Mouse (Mus musculus): ENCODE data around the gene Galr3. TPM values are rescaled to one million over a fixed set of nuclear protein-coding genes. Genes with fewer than 3 reads are reported as not detected.

Galr3 gene
- total RNA-seq, 2 experiments from 2014 or later: not detected

DNA sequence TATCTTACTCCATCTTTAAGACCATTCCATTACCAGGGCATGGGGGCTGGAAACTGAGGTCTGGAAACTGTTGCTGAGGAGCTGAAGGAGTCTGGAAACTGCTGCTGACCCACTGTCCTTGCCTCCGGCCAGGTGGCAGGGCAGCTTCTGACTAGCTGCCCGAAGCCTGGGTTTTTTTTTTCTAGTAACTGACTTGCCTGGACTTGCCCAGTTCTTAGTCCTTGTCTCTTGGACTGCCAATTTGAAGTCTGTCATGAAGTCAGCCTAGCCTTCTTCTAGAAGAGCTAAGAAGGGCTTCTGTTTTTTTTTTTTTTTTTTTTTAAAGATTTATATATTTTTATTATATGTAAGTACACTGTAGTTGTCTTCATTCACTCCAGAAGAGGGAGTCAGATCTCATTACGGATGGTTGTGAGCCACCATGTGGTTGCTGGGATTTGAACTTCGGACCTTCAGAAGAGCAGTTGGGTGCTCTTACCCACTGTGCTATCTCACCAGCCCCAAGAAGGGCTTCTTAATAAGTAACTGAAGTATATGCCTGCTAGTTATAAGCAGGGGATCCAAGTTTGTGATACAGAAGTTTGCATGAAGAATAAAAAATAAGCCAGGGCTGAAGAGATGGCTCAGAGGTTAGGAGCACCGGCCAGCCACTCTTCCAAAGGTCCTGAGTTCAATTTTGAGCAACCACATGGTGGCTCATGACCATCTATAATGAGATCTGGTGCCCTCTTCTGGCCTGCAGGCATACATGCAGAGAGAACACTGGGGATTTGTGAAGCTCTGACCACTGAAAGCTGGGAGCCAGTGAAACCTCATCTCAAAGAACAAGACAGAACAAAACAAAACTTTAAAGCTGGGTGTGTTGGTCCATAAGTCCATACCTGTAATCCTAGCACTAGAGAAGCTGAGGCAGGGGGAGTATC, 29.7 kb downstream of the Galr3 start:
- intact Hi-C loops (cut with DNase I): loop anchor here (2.0 to 5.0 kb wide), 2 partner anchors 33 to 159 kb away; partner anchors contain the start of gene Pdxp
- Histone ChIP-seq H3K27ac (no peak overlapping the region), H3K4me3 (no peak overlapping the region)
- peak; percentile 83 for TF ChIP-seq CTCF (IDR thresholded peaks at IDR 0.05)
- DNase-seq: no peak

DNA sequence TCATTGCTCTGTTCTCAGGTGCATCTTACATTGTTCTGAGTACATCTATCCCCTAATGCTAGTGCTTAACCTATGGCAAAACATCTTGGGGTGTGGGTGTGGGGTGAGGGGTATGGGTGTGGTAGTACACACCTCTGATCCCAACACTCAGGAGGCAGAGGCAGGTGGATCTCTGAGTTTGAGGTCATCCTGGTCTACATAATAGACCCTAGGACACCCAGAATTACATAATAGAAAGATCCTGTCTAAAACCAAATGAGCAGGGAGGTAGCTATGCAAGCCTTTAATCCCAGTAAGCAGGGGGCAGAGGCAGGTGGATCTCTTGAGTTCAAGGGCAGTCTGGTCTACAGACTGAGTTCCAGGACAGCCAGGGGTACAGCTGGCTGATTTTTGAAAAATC, 32.1 kb downstream of the Galr3 start:
- intact Hi-C loops (cut with DNase I): loop anchor here (5.0 kb wide), 1 partner anchor 161 kb away; the partner anchor contains the start of gene Pdxp
- Histone ChIP-seq H3K27ac (no peak overlapping the region), H3K4me3 (no peak overlapping the region)
- no peak for TF ChIP-seq CTCF (IDR thresholded peaks at IDR 0.05)
- no peak for DNase-seq

DNA sequence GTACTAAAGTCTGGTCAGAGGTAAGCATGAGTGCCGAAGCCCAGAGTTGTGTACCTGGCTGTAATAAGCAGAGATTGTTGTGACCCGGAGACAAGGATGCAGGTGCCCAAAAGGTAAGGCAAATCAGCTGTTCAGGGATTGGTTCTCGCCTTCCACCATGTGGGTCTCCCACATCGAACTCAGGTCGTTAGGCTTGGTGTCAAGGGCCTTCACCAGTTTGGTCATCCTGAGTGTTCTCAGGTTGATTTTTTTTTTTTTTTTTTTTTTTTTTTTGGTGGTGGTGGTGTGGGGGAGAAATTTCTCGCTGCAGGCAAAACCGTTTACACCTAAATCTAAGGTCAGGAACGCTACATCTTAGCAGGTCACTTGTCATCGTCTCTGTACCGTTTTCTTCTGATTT, 32.8 kb downstream of the Galr3 start:
- TF ChIP-seq CTCF (IDR thresholded peaks at IDR 0.05): no peak
- DNase-seq: no peak
- H3K27ac ChIP-seq: peak overlapping the region; percentile 83
- intact Hi-C loops (cut with DNase I): loop anchor here (5.0 kb wide), 1 partner anchor 162 kb away; the partner anchor contains the start of gene Pdxp
- H3K4me3 ChIP-seq: peak overlapping the region; percentile 76

DNA sequence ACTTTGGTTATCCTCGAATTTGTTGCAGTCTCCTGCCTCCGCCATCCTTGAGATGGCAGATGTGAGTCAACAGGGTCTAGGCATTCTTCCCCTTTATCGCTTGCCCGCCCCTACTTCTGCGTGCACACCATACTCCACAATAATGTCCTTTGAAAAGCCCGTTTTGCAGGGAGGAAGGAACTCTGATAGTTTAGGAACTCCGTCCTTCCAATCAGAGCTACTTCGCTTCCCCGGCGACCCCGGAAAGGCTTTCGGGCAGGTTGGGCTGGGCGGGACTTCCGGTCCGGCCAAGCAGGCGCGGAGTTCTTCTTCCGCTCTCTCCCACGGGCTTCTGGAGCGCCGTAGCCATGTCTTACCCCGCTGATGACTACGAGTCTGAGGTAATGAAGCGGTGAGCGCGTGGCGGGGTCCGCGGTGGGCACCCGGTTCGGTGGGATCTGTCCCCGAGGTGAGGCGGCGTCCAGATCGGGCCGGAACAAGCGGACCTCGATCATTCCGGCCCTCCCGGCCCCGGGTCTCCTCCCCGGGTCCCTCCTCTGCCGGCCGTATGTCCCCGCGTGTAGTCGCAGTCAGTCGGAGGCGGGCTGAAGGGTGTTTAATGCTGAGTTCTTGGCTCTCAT, 33.3 kb downstream of the Galr3 start, which contains the start of gene Eif3l:
Eif3l (plus strand) TSS at position 267 of the 620 bp plus-strand sequence.
- peak; percentile 93 for DNase-seq
- Histone ChIP-seq H3K4me3 (peak within 1 kb of the TSS; percentile 76), H3K27ac (peak within 1 kb of the TSS; percentile 83)
- peak; percentile 23; the same call in 1 of the 2 replicates for TF ChIP-seq CTCF (IDR thresholded peaks at IDR 0.05)
- intact Hi-C loops (cut with DNase I): loop anchor here (1.0 to 5.0 kb wide), 2 partner anchors 13 to 163 kb away; partner anchors contain the start of genes Ankrd54 and Pdxp

DNA sequence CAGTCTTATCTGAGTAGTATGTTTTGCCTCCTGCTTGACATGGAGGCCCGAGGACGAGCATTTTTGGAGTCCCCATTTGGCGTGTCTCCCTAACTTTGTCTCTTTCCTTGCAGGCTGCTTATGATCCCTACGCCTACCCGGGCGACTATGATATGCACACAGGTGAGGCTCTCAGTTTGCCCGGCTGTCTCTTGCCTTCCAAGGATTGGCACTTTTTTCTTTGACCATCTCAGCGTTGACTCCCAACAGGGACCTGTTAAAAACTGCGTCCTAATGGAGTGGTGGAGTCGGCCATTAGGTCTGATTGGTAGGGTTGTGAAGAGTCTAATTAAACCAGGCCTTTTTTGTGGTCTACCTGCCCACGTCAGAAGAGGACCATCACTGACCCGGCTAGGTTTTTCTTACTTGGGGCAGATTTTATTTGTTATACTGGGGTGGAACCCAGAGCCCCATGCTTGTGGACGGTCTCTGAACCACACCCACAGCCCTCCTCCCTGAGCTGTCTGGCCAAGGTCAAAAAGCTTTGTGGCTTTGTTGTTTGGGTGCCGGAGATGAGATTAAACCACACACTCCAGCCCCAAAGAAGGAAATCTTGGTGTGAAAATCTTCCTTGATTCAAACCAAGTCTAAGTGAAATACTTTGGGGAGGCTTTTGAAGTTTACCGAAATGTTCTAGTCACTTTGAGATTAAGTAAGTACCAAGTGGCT, 34.1 kb downstream of the Galr3 start:
- TF ChIP-seq CTCF (IDR thresholded peaks at IDR 0.05): no peak
- intact Hi-C loops (cut with DNase I): loop anchor here (1.0 kb wide), 1 partner anchor 14 kb away; the partner anchor contains the start of gene Ankrd54

DNA sequence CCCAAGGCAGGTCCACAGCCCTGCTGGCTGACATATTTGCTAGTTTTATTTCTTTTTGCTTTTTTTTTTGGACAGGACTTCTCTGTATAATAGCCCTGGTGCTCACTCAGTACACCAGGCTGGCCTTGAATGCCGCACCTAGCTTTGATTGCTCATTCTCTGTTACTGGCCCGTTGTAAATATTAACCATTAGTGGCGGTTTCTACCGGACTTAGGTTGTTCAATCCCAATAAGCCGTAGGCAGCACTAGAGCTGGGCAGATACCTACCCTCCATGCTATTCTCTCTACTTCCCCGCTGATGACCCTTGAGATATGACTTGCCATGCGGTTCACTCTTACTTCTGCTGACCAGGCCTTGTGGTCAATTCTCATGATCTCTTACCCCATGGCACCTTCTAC, 37.9 kb downstream of the Galr3 start:
- DNase-seq: no peak
- TF ChIP-seq CTCF (IDR thresholded peaks at IDR 0.05): no peak
- intact Hi-C loops (cut with DNase I): no loop called here
- Histone ChIP-seq H3K27ac (no peak overlapping the region), H3K4me3 (no peak overlapping the region)

More for the DNA sequence above, 34.1 kb downstream of the Galr3 start:
- Histone ChIP-seq H3K4me3 (peak overlapping the region; percentile 76), H3K27ac (peak overlapping the region; percentile 83)
- no peak for DNase-seq

DNA sequence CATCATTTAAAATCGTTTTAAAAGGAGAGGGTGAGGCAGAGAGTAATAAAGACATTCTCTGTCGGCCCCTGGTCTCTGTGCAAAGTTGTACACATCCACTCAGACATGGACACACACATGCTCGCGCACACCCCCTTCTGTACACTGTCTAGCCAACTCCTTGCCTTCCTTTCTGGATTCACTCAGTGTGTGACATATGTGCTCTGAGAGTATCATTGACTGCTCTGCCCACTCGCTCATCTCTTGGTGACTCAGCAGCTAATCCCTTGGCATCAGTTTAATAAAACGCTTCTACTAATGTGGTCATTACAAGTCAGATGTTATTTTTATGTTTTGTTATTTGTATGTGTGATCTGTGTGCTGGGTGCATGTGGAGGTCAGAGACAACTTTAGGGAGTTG, 50.6 kb downstream of the Galr3 start:
- DNase-seq: no peak
- intact Hi-C loops (cut with DNase I): loop anchor here (2.0 to 5.0 kb wide), 2 partner anchors 35 to 57 kb away; no protein-coding TSS in a partner anchor

More for the DNA sequence above, 50.6 kb downstream of the Galr3 start:
- Histone ChIP-seq H3K4me3 (no peak overlapping the region), H3K27ac (0 out of 2 replicates have a peak overlapping the region, but pooled peaks have one; percentile 20)
- no peak for TF ChIP-seq CTCF (IDR thresholded peaks at IDR 0.05)

Small RNA genes lying within 50 kb of the gene (microRNA-seq; reads per million reads assigned to microRNA genes)
- gene Mir6956: not detected

Other genes with a start within 250 kb of the Galr3 start
- 1 to 10 TPM; 6.1 to 6.8 TPM for gene Card10, start 238.8 kb upstream of the Galr3 start, total RNA-seq (2021)
- 1 to 10 TPM; 8.5 to 10.0 TPM for gene Cdc42ep1, start 199.3 kb upstream of the Galr3 start, total RNA-seq (2021)
- gene Lgals2, start 186.4 kb upstream of the Galr3 start, total RNA-seq (2021): not detected
- gene Gga1, start 164.7 kb upstream of the Galr3 start, total RNA-seq (2021): 10 to 100 TPM; 43.1 to 45.7 TPM
- under 1 TPM in 1 of 2 experiments, not detected in 1; 0.13 TPM for gene Gm49510, start 142.2 kb upstream of the Galr3 start, total RNA-seq (2021)
- 1 to 10 TPM; 1.4 to 2.0 TPM for gene Sh3bp1, start 142.1 kb upstream of the Galr3 start, total RNA-seq (2021)
- gene Pdxp, start 128.0 kb upstream of the Galr3 start, total RNA-seq (2021): 1 to 10 TPM; 1.1 to 1.4 TPM
- 100 to 1,000 TPM; 197 to 272 TPM for gene Lgals1, start 115.2 kb upstream of the Galr3 start, total RNA-seq (2021)
- gene Nol12, start 107.0 kb upstream of the Galr3 start, total RNA-seq (2021): 10 to 100 TPM; 20.6 to 22.3 TPM
- gene Triobp, start 94.2 kb upstream of the Galr3 start, total RNA-seq (2021): 10 to 100 TPM; 33.2 to 36.6 TPM
- 10 to 100 TPM; 71.8 to 76.8 TPM for gene H1f0, start 13.4 kb upstream of the Galr3 start, total RNA-seq (2021)
- 1 to 10 TPM; 4.5 to 5.1 TPM for gene Ankrd54, start 21.0 kb downstream of the Galr3 start, total RNA-seq (2021)
- 10 to 100 TPM; 53.6 to 54.0 TPM for gene Eif3l, start 33.3 kb downstream of the Galr3 start, total RNA-seq (2021)
- 10 to 100 TPM; 11.2 to 14.5 TPM for gene Micall1, start 67.0 kb downstream of the Galr3 start, total RNA-seq (2021)
- gene Polr2f, start 99.1 kb downstream of the Galr3 start, total RNA-seq (2021): 10 to 100 TPM; 61.0 to 87.7 TPM
- gene 1700088E04Rik, start 99.4 kb downstream of the Galr3 start, total RNA-seq (2021): 1 to 10 TPM; 1.1 to 1.2 TPM
- under 1 TPM; 0.71 to 0.81 TPM for gene Sox10, start 123.4 kb downstream of the Galr3 start, total RNA-seq (2021)
- 10 to 100 TPM; 33.6 to 35.0 TPM for gene Pick1, start 187.3 kb downstream of the Galr3 start, total RNA-seq (2021)
- gene Gm49486, start 187.5 kb downstream of the Galr3 start, total RNA-seq (2021): 1 to 10 TPM in 1 of 2 experiments, under 1 TPM in 1; 0.10 to 1.0 TPM
- under 1 TPM; 0.13 to 0.53 TPM for gene Slc16a8, start 212.9 kb downstream of the Galr3 start, total RNA-seq (2021)
- 1 to 10 TPM; 3.1 to 3.2 TPM for gene Baiap2l2, start 243.7 kb downstream of the Galr3 start, total RNA-seq (2021)